Mouse (Mus musculus) forebrain, embryonic 14.5 days (tissue): ENCODE results near the gene Wiz. TPM values are rescaled to one million over a fixed set of nuclear protein-coding genes. Genes with fewer than 3 reads are reported as not detected.
A peak's percentile ranks its signal among the peaks of the same experiment; 100 is the strongest.

Experiments
- ATAC-seq: fragments of 200-750 bp; cut with Nextera tagmentation; 2 replicates; pipeline ENCODE4 v1.8.0; 2017; ENCODE audit warnings: mild to moderate bottlenecking, moderate library complexity
- DNase-seq: peaks from one replicate; pipeline ENCODE4 v3.0.0-alpha.2; 2015; ENCODE audit warnings: low spot score
- H3K27ac ChIP-seq: fragments of 300-500 bp; sonication (generic); 2 replicates; pipeline ENCODE4 v1.5.1; 2014; ENCODE audit warnings: low read depth, mild to moderate bottlenecking, control low read depth, low read length, moderate library complexity
- H3K27me3 ChIP-seq: fragments of 300-500 bp; sonication (generic); replicated peaks from 2 replicates; pipeline ENCODE4 v1.6.1; 2014; ENCODE audit warnings: low read length, control low read depth, mixed read lengths; ENCODE audit not compliant: control insufficient read depth, insufficient read depth
- H3K36me3 ChIP-seq: fragments of 300-500 bp; sonication (generic); 2 replicates; pipeline ENCODE4 v1.6.1; 2014; ENCODE audit warnings: low read length, control low read depth; ENCODE audit not compliant: control insufficient read depth, insufficient read depth
- H3K4me1 ChIP-seq: fragments of 300-500 bp; sonication (generic); 2 replicates; pipeline ENCODE4 v1.6.1; 2014; ENCODE audit warnings: antibody characterized with exemption, low read length, control low read depth; ENCODE audit not compliant: control insufficient read depth, insufficient read depth
- H3K4me2 ChIP-seq: fragments of 300-500 bp; sonication (generic); 2 replicates; pipeline ENCODE4 v1.6.1; 2014; ENCODE audit warnings: mild to moderate bottlenecking, control low read depth, low read length
- H3K4me3 ChIP-seq: fragments of 300-500 bp; sonication (generic); 2 replicates; pipeline ENCODE4 v1.5.1; 2014; ENCODE audit warnings: low read depth, low read length, control low read depth
- H3K9ac ChIP-seq: fragments of 300-500 bp; sonication (generic); 2 replicates; pipeline ENCODE4 v1.6.1; 2014; ENCODE audit warnings: mild to moderate bottlenecking, low read length, control low read depth, moderate library complexity
- H3K9me3 ChIP-seq: fragments of 300-500 bp; sonication (generic); replicated peaks from 2 replicates; pipeline ENCODE4 v1.6.1; 2016; ENCODE audit warnings: low read length, control low read depth, mixed read lengths; ENCODE audit not compliant: control insufficient read depth
- WGBS: fragments of 180-500 bp; shearing (Covaris S2); extraction: QIAGEN DNeasy Blood & Tissue Kit; methylation state at CpG from one replicate; pipeline ENCODE4 v1.1.7; 2014; 5-methylcytosine and 5-hydroxymethylcytosine counted together
- polyA plus RNA-seq: library from polyadenylated mRNA; unstranded; fragments of >200 nt; fragmentation: Nextera tagmentation; extraction: Ambion mirVana; gene quantifications from 2 replicates; pipeline ENCODE4 v1.2.1, GENCODE M21; 2014

Wiz gene
- polyA plus RNA-seq, 1 experiment from 2014 or later, result 29.2 TPM

GRCm38 (mm10) chr17:32388370-32389100 lies 704 bp downstream of the Wiz start:
- DNase-seq, result peak; percentile 16
- ATAC-seq, result peak; percentile 61
- H3K36me3 ChIP-seq, result peaks cover 24% of the 10 kb centered on the region
- no peaks in the 10 kb centered on the region for H3K9me3 ChIP-seq
- peaks cover 25% of the 10 kb centered on the region for H3K27me3 ChIP-seq
- H3K4me2 ChIP-seq, result peak overlapping the region; percentile 85
- peak overlapping the region; percentile 86 for H3K9ac ChIP-seq
- H3K4me3 ChIP-seq, result peak overlapping the region; percentile 76
- H3K4me1 ChIP-seq, result 0 out of 2 replicates have a peak, but pooled peaks cover 3% of the 10 kb centered on the region
- peak overlapping the region; percentile 72; the same call in 1 of the 2 replicates for H3K27ac ChIP-seq
- WGBS, result under 1% methylated on average over 27 of the region's 39 CpGs

- peaks cover 22% of the 10 kb centered on the region for H3K27me3 ChIP-seq
- no peak overlapping the region for H3K27ac ChIP-seq
- no peak for DNase-seq
- peaks cover 30% of the 10 kb centered on the region for H3K36me3 ChIP-seq
- peak overlapping the region; percentile 76 for H3K4me3 ChIP-seq
- H3K4me1 ChIP-seq, result 0 out of 2 replicates have a peak, but pooled peaks cover 3% of the 10 kb centered on the region
- no peak for ATAC-seq
- peak overlapping the region; percentile 85 for H3K4me2 ChIP-seq
- peak overlapping the region; percentile 86 for H3K9ac ChIP-seq
- H3K9me3 ChIP-seq, result no peaks in the 10 kb centered on the region
- WGBS, result 41% methylated on average over 7 of the region's 7 CpGs
Measured at GRCm38 (mm10) chr17:32387986-32388369, 1.3 kb downstream of the Wiz start.

GRCm38 (mm10) chr17:32386659-32387432 lies 2.4 kb downstream of the Wiz start:
- peaks cover 32% of the 10 kb centered on the region for H3K36me3 ChIP-seq
- H3K4me3 ChIP-seq, result no peak overlapping the region
- ATAC-seq, result no peak
- H3K9me3 ChIP-seq, result no peaks in the 10 kb centered on the region
- 69% methylated on average over 9 of the region's 9 CpGs for WGBS
- peak; percentile 37 for DNase-seq
- H3K4me1 ChIP-seq, result 0 out of 2 replicates have a peak, but pooled peaks cover 3% of the 10 kb centered on the region
- H3K27me3 ChIP-seq, result peaks cover 10% of the 10 kb centered on the region
- H3K27ac ChIP-seq, result no peak overlapping the region
- no peak overlapping the region for H3K9ac ChIP-seq
- H3K4me2 ChIP-seq, result no peak overlapping the region

GRCm38 (mm10) chr17:32383661-32384060 lies 5.6 kb downstream of the Wiz start:
- Histone ChIP-seq H3K9me3 (no peaks in the 10 kb centered on the region), H3K36me3 (peaks cover 44% of the 10 kb centered on the region), H3K27ac (no peak overlapping the region), H3K4me3 (no peak overlapping the region), H3K27me3 (no peaks in the 10 kb centered on the region), H3K4me2 (no peak overlapping the region), H3K9ac (no peak overlapping the region), H3K4me1 (0 out of 2 replicates have a peak, but pooled peaks cover 3% of the 10 kb centered on the region)
- DNase-seq (no peak), ATAC-seq (no peak)
- WGBS, result 84% methylated on average over 5 of the region's 5 CpGs

- Histone ChIP-seq H3K9ac (no peak overlapping the region), H3K4me3 (no peak overlapping the region), H3K4me1 (no peaks in the 10 kb centered on the region), H3K4me2 (no peak overlapping the region), H3K27ac (no peak overlapping the region), H3K9me3 (no peaks in the 10 kb centered on the region), H3K36me3 (peaks cover 55% of the 10 kb centered on the region), H3K27me3 (no peaks in the 10 kb centered on the region)
- 73% methylated on average over 7 of the region's 7 CpGs for WGBS
- ATAC-seq (peak; percentile 18; the same call in 1 of the 2 replicates), DNase-seq (peak; percentile 52)
Measured at GRCm38 (mm10) chr17:32382576-32382975, 6.7 kb downstream of the Wiz start.

GRCm38 (mm10) chr17:32378786-32379185 lies 10.5 kb downstream of the Wiz start:
- H3K36me3 ChIP-seq, result peaks cover 46% of the 10 kb centered on the region

GRCm38 (mm10) chr17:32377137-32377536 lies 12.1 kb downstream of the Wiz start:
- H3K27me3 ChIP-seq, result no peaks in the 10 kb centered on the region
- no peak overlapping the region for H3K9ac ChIP-seq
- ATAC-seq (no peak), DNase-seq (no peak)
- H3K4me2 ChIP-seq, result no peak overlapping the region
- 88% methylated on average over 9 of the region's 9 CpGs for WGBS
- H3K36me3 ChIP-seq, result peaks cover 36% of the 10 kb centered on the region
- no peaks in the 10 kb centered on the region for H3K4me1 ChIP-seq
- H3K9me3 ChIP-seq, result no peaks in the 10 kb centered on the region
- H3K4me3 ChIP-seq, result no peak overlapping the region
- no peak overlapping the region for H3K27ac ChIP-seq

More at GRCm38 (mm10) chr17:32378786-32379185, 10.5 kb downstream of the Wiz start:
- no peaks in the 10 kb centered on the region for H3K4me1 ChIP-seq
- H3K9me3 ChIP-seq, result no peaks in the 10 kb centered on the region
- H3K4me3 ChIP-seq, result no peak overlapping the region
- no peaks in the 10 kb centered on the region for H3K27me3 ChIP-seq
- 71% methylated on average over 2 of the region's 2 CpGs for WGBS
- no peak for DNase-seq
- no peak overlapping the region for H3K27ac ChIP-seq
- no peak for ATAC-seq
- no peak overlapping the region for H3K4me2 ChIP-seq
- H3K9ac ChIP-seq, result no peak overlapping the region

GRCm38 (mm10) chr17:32376475-32376874 lies 12.8 kb downstream of the Wiz start:
- H3K4me2 ChIP-seq, result no peak overlapping the region
- H3K36me3 ChIP-seq, result peaks cover 36% of the 10 kb centered on the region
- H3K4me1 ChIP-seq, result no peaks in the 10 kb centered on the region
- no peaks in the 10 kb centered on the region for H3K27me3 ChIP-seq
- WGBS, result 82% methylated on average over 15 of the region's 15 CpGs
- H3K4me3 ChIP-seq, result no peak overlapping the region
- no peak overlapping the region for H3K9ac ChIP-seq
- H3K27ac ChIP-seq, result no peak overlapping the region
- H3K9me3 ChIP-seq, result no peaks in the 10 kb centered on the region
- ATAC-seq (no peak), DNase-seq (no peak)
